Comparison of ENCODE assay signal across 8 mouse cellular contexts in the genomic region with DNA sequence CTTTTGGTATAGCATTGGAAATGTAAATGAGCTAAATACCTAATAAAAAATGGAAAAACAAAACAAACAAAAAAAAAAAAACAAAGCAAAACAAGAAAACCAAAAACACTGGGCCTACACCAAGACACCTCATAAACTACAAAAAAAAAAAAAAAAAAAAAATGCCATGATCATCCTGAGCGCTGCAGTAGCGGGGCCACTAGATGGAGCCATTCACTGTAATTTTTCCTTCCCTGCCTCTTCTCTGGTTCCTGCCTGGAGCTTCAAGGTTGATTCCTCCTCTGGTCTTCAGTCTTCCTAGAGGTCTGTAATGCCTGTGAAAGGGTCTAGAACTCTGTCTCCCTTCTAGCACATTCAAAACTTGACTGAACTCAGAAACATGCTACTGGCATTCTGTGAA. TPM values are rescaled to one million over a fixed set of nuclear protein-coding genes. Genes with fewer than 3 reads are reported as not detected.
DNase-seq lines count a peak whose midpoint lies in the region; ATAC-seq and TF ChIP-seq lines count a peak whose summit lies in the region.
"Not testable (repeated sequence)": the region's sequence is repeated elsewhere in the genome, so short reads cannot be mapped to it uniquely, and the experiment has no call there.

No protein-coding gene starts in this region.

- H3K9ac ChIP-seq in MEL (ENCODE audit: control insufficient read depth, low read depth, low read length, poor library complexity, severe bottlenecking); forebrain, embryonic 12.5 days; neural tube, embryonic 11.5 days (ENCODE audit: low read length): not testable (repeated sequence)

- peak; percentile 31 for DNase-seq in MEL (ENCODE audit: low read depth, low spot score)
- DNase-seq in cerebellum, adult 11 months = peak; percentile 8
- peak; percentile 29 to 51 for DNase-seq in heart, postnatal 10 days
- peak; percentile 19 for DNase-seq in kidney, postnatal 14 days
- DNase-seq in lung, adult 2 months = peak; percentile 4
- DNase-seq in neural tube, embryonic 11.5 days (ENCODE audit: low spot score) = not testable (repeated sequence)
- peak; percentile 25 for DNase-seq in thymus, postnatal 14 days

- not testable (repeated sequence) for TF ChIP-seq POLR2A in MEL (IDR thresholded peaks at IDR 0.05; ENCODE audit: control insufficient read depth in 1 of 2, insufficient read depth in 1 of 2, low read depth in 1 of 2, low read length in 2 of 2, poor library complexity in 1 of 2); lung, adult 2 months (IDR thresholded peaks at IDR 0.05; ENCODE audit: borderline replicate concordance, extremely low read depth, low read depth, low read length)

- H3K79me2 ChIP-seq in MEL (ENCODE audit: control insufficient read depth, insufficient read depth, low read length, poor library complexity) = not testable (repeated sequence)

- peak; percentile 33; the same call in 1 of the 2 replicates for ATAC-seq in forebrain, embryonic 12.5 days (ENCODE audit: low FRiP score)
- ATAC-seq in neural tube, embryonic 11.5 days (ENCODE audit: insufficient read depth, low FRiP score, low TSS enrichment) = 0 out of 2 replicates have a peak, but pooled peaks have one; percentile 13

- intact Hi-C loops in heart, postnatal 10 days (cut with DNase I) = loop anchor here (10.0 kb wide), 1 partner anchor 350 kb away; no protein-coding TSS in a partner anchor

- TF ChIP-seq RAD21 in MEL (IDR thresholded peaks at IDR 0.05; ENCODE audit: low read depth, low read length) = peak; percentile 48

- not testable (repeated sequence) for H3K27ac ChIP-seq in MEL (ENCODE audit: control insufficient read depth, low read depth, low read length); forebrain, embryonic 12.5 days; neural tube, embryonic 11.5 days (ENCODE audit: low read depth, low read length)

- H3K27me3 ChIP-seq in MEL (ENCODE audit: control insufficient read depth in 1 of 2, insufficient read depth in 2 of 2, low read length in 2 of 2); forebrain, embryonic 12.5 days; neural tube, embryonic 11.5 days (ENCODE audit: control insufficient read depth, insufficient read depth, low read length): not testable (repeated sequence)

- 0% methylated on average over 2 of the region's 2 CpGs for WGBS in forebrain, embryonic 12.5 days
- WGBS in lung, adult 2 months = 5% methylated on average over 2 of the region's 2 CpGs
- WGBS in neural tube, embryonic 11.5 days = 4% methylated on average over 2 of the region's 2 CpGs

- H3K4me2 ChIP-seq in forebrain, embryonic 12.5 days; neural tube, embryonic 11.5 days (ENCODE audit: low read depth): not testable (repeated sequence)

- H3K4me1 ChIP-seq in MEL (ENCODE audit: control insufficient read depth in 1 of 2, insufficient read depth in 2 of 2, low read length in 2 of 2); forebrain, embryonic 12.5 days; lung, adult 2 months (ENCODE audit: control insufficient read depth, insufficient read depth, low read length); neural tube, embryonic 11.5 days (ENCODE audit: control insufficient read depth, insufficient read depth, low read length): not testable (repeated sequence)

- not testable (repeated sequence) for TF ChIP-seq EP300 in MEL (IDR thresholded peaks at IDR 0.05; ENCODE audit: low read depth in 1 of 2, low read length in 2 of 2)

- not testable (repeated sequence) for H3K36me3 ChIP-seq in MEL (ENCODE audit: control insufficient read depth in 1 of 2, insufficient read depth in 2 of 2, low read length in 2 of 2); forebrain, embryonic 12.5 days (replicated peaks); neural tube, embryonic 11.5 days (ENCODE audit: control insufficient read depth, insufficient read depth, low read length)

- not testable (repeated sequence) for H3K9me3 ChIP-seq in MEL (replicated peaks; ENCODE audit: insufficient read depth, low read length); forebrain, embryonic 12.5 days; neural tube, embryonic 11.5 days (ENCODE audit: control insufficient read depth, low read length)

- TF ChIP-seq CTCF in MEL (IDR thresholded peaks at IDR 0.05 in 2 of 3, conservative IDR thresholded peaks at IDR 0.05 in 1 of 3; ENCODE audit: control insufficient read depth in 1 of 3, insufficient read depth in 1 of 3, low read depth in 2 of 3, low read length in 3 of 3, poor library complexity in 1 of 3, severe bottlenecking in 1 of 3) = peak in 2 of 3 experiments; percentile 47 to 53; a peak in 5 of 6 replicates
- TF ChIP-seq CTCF in lung, adult 2 months (IDR thresholded peaks at IDR 0.05; ENCODE audit: insufficient read depth, low read length) = peak; percentile 17; the same call in 1 of the 2 replicates

- not testable (repeated sequence) for H3K4me3 ChIP-seq in MEL (ENCODE audit: control insufficient read depth in 1 of 2, insufficient read depth in 1 of 2, low read depth in 2 of 2, low read length in 2 of 2); forebrain, embryonic 12.5 days (replicated peaks); lung, adult 2 months (replicated peaks; ENCODE audit: extremely low read depth, low read depth, low read length); neural tube, embryonic 11.5 days (ENCODE audit: low read depth, low read length)

TF ChIP-seq in MEL, 35 proteins besides CTCF, POLR2A, EP300 and RAD21:
- peak; percentile 43; the same call in 1 of the 2 replicates for TF ChIP-seq ZC3H11A (IDR thresholded peaks at IDR 0.05; ENCODE audit: low read depth, low read length)
- TF ChIP-seq ZNF384 (IDR thresholded peaks at IDR 0.05; ENCODE audit: low read depth, low read length) = peak; percentile 90
- peak; percentile 57 for TF ChIP-seq SMC3 (IDR thresholded peaks at IDR 0.05; ENCODE audit: low read depth, low read length)

RNA-seq across cellular contexts. Expression of a gene that starts 54.2 kb away (rescaled TPM):
- total RNA-seq in MEL (2012; rRNA removed) = 9.1 and 11.1 TPM in 2 replicates
- 1 to 10 TPM in 1 of 2 experiments, not detected in 1; 8.8 TPM for polyA plus RNA-seq in MEL (2012; ENCODE audit: insufficient read depth in 1 of 2, insufficient read length in 2 of 2, low read depth in 1 of 2, low replicate concordance in 2 of 2, missing spikeins in 1 of 2)
- 28.6 and 29.1 TPM in 2 replicates for polyA plus RNA-seq in forebrain, embryonic 12.5 days (2016; fragmentation: Nextera tagmentation; extraction: Ambion mirVana)
- total RNA-seq in heart, postnatal 10 days (2021) = 10 to 100 TPM in 1 of 2 experiments, 1 to 10 TPM in 1; 8.0 to 10.4 TPM
- 1.0 and 1.5 TPM in 2 replicates for polyA plus RNA-seq in lung, adult 2 months (2012; rRNA removed)
- 31.4 and 32.0 TPM in 2 replicates for polyA plus RNA-seq in neural tube, embryonic 11.5 days (2014; fragmentation: Nextera tagmentation; extraction: Ambion mirVana)
